Mouse (Mus musculus): ENCODE results near the gene Sp2. TPM values are rescaled to one million over a fixed set of nuclear protein-coding genes. Genes with fewer than 3 reads are reported as not detected.

The Sp2 gene
- total RNA-seq, 2 experiments from 2014 or later = 15.2 to 15.9 TPM

DNA sequence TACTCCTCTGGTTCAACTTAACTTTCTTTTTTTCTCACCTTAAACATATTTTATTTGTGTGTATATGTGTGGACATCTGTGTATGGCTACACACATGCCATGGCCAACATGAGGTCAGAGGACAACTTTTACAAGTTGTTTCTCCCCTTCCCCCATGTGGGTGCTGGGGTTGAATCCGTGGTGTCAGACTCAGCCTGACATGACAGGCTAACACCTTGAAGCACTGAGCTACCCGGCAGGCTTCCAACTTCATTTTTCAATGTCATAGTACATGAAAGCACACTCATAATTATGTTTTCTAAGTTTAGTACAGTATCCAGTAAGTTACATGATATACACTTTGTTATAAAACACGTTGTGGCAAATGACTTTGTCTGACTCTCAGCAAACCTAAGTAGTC, 12.4 kb downstream of the Sp2 start:
- no peak for DNase-seq

DNA sequence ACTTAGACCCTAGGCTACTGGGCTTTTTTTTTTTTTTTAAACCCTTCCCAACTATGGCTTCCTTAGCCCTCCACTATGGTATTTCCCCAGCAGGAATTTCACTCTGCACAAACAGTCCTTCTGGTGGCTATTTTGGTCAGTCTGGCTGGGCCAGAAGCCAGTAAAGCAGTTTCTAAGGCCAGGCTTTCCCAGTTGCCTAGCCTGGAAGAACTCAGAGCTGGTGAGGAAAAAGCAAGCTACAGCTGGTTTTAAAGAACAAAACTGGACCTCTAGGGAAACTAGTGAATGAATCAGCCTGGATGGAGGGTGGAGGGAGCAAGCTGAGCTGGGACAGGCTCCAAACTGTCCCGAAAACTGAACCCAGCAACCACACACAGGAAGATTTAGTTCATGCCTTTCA, 13.0 kb downstream of the Sp2 start:
- peak; percentile 69 for DNase-seq

DNA sequence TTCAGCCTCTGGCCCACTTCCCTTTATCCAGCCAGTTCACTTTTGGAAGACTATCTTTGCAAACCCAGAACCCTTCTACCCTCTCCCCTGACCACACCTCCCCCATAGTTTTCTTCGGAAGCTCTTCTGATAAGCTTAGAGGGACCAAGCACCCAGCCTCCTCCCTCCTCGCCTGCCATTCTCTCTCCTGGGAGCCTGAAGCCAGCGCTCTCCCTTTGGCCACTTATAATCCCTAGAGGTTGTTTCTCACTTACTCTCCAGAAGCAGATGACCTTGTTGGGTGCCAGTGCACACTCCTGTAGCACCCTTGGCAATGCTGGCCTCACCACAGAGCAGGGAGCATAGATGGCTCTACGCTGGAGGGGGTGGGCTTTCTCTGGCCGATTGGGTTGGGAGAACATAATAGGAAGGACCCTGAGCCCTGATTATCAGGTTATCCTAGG, 13.5 kb downstream of the Sp2 start:
- DNase-seq = peak; percentile 25

DNA sequence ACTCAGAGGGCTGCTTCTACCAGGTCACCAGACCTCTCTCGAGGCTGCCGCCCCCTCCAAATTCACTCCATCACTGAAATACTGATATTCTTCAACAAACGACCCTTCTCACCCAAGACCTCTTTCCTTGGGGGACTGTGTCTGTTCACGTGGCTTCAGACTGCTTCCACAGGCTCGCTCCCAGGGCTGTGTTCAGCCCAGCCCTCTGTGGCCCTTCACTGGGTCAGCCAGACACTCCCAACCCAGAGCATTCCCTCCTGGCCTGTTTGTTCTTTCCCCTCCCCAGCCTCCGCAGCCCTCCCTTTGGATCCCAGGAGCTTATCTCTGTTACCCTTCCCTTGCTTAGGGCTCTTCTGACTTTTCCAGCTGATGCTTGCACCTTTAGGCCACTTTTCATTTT, 14.3 kb downstream of the Sp2 start:
- DNase-seq = no peak

DNA sequence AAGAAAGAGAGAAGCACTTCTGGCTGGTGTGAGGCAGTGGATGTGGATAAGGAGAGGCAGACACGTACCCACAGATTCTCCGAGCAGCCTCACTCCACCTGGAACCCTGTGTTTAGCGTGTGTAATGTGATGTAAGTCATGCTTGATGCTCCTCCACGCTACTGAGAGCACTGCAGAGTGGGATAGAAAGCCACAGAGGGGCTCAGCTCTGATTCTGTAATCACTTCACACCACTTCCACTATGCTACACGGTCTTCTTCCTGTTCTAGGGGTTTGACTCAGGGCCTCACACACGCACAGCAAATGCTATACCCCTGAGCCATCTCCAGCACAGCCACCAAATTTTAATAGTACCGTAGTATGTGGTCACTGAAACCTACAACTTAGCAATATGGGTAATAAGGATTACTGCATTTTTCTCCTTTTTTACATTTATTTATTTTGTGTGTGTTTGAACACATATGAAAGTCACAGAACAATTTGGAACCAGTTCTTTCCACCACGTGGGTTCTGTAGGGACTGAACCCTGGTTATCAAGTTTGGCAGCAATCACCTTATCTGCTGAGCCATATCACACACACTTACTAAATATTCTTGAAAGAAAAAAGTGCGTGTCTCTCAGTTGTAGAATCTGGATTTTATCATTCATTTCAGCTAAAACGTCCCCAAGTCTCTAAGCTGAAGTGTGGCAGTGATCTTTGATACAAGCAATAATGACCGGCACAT, 15.1 kb downstream of the Sp2 start:
- DNase-seq = no peak

DNA sequence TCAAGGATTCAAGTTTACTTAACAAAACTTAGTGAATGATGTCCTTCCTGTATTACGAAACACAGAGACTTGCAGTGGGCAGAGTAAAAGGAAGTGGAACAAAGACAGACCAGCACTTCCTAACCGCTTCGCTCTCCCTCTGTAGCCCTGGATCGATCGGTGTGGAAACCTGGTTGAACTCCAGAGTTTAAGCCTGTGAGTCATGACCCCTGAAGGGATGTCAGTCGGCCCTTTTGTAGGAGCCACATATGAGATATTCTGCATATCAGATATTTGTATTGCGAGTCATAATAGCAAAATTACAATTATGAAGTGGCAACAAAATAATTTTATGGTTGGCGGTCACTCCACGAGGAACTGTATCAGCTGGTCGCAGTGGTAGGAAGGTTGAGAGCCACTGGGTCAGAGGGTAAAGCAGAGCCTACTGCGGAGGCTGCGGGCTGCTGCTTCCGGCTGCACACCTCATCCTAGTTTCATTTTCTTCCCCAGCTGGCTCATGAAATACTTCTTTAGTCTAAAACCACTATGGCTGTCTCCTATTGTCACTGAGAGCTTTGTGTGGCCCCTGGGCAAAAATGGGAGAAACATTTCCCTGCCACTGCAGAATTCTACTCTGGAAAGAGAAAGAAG, 15.7 kb downstream of the Sp2 start:
- DNase-seq = no peak

DNA sequence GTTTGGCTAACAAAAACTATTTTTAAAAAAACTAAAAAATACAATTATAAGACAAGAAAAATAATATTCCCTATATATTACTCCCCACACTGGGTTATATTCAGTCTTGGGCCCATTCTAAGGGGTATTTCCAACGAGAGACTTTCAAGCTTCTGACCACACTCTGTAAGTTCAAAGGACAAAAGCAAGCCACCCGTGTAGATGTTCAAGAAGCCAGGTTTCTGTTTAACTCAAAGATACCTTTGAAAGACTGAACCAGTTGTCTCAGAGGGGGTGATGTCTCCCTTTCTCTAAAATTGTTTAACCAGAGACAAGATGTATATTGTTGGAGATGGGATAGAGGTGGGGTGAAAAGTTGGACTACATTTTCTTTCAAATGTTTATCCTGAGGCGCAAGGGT, 16.6 kb downstream of the Sp2 start:
- DNase-seq = no peak

DNA sequence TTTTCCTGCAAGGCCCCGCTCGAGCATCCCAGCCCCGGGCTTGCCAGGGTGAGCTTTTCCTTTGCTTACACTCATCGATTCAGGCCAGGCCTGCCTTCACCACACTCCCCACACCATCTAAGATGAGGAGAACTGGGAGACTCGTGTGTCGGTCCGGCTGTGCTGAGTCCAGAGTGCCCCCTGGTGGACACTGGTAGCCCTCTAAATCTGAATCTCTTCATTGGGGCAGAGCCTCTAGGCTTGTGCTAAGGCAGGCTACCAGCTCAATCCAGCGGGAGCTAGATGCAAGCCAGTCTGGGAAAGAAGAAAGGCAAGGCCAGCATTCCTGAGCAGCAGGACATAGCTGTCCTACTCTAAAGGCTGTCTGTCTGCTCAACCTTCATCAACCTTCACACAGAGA, 19.2 kb downstream of the Sp2 start:
- peak; percentile 95 for DNase-seq

DNA sequence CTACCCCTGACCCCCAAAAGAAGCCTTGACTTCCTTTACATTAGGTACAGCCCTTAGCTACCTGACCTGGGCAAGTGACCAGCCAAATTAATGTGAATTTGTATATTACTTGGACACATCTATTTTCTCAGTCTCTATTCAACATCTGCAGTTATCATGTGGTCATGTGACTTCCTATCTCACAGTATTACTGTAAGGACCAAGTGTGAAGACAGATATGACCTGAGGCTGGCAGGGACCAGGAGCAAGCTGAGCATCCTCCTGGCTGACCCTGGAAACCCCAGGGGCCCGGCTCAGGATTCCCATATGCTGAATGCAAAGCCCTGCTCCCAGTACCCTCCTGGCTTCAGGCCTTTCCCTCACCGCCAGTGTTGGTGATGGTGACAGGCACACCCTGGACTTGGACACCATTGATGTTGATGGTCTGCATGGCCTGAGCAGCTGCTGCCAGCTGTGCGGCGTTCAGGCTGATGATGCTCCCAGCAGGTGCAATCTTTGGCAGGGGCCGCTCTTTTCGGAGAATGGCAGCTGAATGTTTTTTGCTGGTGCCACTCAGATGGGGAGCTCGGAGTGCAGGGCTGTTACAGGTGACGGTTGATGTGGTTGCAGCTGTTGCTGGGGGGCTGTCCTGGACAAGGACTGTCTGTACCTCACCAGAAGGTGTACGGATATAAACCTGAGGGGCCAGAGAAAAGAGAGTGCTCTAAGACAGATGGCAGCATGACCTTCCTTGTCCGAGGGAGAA, 25.5 kb downstream of the Sp2 start:
- no peak for DNase-seq

DNA sequence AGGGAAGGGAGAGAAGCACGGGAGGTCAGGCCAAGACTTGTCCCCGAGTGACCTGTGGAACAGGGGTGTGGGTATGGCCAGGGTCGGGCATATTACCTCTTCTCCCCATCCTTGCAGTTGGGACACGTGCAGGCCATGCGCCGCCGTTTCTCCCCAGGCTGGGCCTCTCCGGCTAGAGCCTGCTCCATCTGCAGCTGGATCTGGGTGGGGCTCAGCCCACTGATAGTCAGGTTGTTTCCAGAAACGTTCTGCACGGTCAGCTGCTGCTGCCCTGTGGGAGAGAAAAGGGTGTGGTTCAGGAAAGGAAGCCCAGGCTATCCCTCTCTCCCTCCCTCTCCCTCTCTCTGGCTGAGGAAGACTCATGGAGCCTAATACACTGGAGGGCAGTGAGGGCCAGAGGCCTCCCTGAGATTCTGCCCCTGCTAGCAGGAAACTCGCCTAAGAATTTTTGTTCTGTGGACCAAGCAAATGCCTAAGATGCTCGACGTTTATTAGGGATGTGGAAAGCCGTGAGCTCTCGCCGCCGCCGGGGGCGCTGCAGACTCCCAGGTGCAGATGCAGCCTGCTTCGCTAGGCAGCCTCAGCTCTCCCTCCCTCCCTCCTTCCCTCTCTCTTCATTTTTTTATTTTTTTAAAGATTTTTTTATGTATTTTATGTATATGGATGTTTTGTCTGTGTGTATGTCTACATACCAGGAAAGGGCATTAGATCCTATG, 26.6 kb downstream of the Sp2 start:
- DNase-seq = peak; percentile 49

DNA sequence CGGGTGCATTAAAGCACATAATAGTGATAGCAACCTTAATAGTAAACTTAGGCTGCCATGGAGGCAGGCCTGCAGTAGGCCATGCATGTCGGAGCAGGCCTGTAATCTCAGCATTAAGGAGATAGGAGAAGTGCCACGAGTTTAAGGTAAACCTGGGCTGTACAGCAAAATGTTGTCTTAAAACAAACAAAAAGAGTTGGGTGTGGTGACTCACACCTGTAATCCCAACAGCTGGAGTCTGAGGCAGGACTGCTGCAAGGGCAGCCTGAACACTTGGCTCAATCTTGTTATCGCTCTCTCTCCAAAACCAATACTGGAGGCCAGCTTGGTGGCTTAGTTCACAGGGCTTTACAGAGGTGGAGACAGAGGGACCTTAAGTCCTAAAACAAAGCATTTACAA, 27.7 kb downstream of the Sp2 start:
- no peak for DNase-seq

DNA sequence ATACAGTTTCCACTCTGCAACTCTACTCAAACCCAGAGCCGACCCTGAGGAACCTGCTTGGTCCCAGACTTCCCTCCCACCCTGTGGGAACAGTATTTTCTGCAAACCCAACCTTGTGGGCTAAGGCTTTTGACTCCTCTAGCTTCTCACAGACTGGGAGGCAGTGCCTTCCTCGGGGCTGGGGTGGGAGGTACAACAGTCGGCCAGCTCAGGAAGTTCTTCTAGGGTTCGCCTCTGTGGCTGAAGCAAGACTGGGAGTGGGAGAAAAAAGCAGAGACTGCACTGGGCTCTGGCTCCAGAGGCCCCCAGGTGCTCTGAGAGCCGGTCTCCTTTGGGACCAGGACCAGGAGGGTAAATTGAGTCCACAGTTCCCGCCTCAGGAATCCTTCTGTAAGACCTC, 29.9 kb downstream of the Sp2 start:
- no peak for DNase-seq

DNA sequence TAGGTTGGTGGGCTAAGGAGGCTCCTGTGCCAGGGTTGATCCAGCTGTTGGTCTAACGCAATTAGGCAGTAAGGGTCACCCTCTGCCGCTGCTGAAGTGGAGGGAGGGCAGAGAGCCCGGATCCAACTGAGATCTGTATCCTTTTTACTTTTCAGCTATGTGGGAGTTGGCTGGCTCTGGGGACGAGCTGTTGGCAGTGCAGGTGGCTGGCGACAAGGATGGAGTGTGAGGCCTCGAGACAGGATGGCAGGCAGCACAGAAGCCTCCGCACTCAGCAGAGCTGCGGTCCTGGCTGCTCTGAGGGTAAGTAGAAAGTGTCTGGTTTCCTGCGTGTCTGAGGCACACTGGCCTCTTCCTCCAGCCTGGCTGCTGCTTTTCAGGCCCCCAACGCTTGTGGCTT, 30.3 kb downstream of the Sp2 start:
- no peak for DNase-seq

DNA sequence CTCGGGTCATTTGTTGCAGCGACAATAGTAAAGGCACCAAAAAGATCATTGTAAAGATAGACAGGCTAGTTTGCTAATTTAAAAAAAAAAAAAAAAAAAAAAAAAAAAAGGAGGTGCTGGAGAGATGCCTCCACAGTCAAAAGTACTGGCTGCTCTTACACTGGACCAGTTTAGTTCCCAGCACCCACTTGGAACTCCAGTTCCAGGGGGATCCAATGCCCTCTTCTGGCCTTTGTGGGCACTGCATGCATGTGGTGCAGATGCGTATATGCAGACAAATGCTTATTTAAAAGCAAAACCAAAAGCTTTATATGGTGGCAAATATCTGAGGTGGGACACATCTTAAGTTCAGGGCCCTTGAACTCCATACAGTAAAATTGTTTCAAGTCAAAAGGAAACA, 32.0 kb downstream of the Sp2 start:
- no peak for DNase-seq

DNA sequence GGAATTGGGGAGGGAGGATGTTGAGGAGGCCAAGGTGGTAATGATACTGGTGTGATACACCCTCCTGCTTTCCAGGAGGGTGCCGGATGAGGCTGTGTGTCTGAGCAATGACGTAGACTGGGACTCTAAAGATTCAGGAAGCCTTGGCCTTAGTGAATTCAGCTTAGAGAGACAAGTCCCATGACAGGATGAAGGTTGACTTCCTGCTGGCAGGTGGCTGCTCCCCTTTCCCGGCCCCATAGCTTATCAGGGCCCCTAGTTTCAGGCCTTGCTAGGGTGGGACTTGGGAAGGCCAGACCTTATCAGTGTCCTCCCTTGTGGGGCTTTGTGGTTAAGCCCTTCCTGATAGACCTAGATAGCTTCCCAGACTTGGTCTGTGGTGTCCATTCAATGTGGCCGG, 34.9 kb downstream of the Sp2 start:
- no peak for DNase-seq

DNA sequence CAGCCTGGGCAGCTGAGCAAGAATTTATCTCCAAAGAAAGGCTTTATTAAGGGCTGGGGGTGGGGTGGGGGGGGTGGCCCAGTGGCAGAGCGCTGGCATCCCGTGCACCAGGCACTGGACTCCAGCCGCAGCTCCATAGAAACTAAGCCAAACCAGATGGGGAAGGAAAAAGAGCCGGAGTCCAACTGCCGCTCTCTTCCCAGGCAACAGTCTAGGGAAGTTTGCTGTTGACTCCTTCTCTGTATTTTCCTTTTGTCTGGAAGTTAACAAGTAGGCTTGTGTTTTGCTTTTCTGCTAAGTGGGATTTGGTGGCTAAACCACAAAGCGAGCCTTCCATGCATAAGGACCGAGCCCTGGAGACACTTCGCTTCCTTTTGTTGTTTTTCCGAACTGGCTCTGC, 36.3 kb downstream of the Sp2 start:
- no peak for DNase-seq

DNA sequence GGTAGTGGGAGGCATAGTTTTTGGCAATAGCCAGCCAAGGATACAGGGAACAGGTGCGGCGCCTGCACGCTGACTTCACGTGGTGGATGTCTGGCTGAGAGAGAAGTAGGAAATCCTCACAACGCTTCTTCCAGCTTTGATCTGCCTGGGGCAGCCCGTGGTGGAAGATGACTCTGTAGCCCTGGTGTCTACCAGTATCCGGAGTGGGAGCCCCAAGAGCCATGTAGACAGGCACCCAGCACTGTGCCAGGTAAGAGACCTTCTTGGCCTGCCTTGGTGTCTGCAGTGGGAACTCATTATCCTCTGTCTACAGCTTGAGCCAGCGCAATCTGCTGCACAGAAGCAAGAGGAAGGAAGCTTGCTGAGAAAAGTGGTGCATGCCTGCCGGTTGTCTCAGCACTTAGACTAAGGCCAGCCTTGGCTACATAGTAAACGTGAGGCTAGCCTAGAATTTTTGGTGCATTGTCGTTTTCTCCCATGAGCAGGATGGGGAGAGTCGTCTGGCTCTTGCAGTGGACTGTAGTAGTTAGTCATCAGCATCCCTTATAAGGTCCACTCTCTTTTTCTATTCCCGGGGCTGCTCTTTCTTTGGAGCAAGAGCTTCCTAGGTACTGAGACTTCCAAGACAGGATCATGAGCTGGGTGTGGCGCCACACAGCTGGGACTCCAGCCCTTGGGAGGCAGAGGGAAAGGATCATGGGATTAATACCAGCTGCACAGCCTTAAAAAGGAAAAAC, 37.7 kb downstream of the Sp2 start:
- DNase-seq = no peak

DNA sequence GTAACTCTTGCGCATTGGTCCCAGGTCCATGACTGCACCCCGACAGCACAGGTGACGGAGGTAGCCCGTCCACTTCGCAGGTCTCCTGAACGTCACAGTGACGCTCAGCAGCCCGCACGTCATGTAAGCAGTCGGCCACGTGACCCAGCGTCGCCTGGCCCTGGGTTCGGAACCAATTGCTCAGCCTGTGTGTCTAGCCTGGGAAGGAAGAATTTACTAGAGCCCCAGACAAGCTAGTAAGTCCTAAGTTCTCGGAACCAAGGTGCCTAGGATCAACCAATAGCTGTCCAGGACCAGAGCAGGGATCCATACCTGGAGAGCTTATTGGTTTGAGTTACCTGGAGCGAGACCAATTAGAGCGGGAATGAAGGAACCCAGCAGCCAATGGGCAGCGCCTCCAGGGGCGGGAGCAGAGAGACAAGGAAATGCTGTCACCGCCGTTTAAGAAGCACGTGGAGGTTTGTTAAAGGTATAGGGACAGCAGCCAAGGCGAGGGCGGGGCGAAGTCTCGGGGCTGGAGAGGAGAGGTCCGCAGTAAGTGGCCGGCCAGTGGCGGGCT, 38.9 kb downstream of the Sp2 start, which contains the start of gene Pnpo:
Gene Pnpo, minus strand, starts transcription at position 241 of the 559 bp plus-strand sequence.
- DNase-seq = peak; percentile 79

DNA sequence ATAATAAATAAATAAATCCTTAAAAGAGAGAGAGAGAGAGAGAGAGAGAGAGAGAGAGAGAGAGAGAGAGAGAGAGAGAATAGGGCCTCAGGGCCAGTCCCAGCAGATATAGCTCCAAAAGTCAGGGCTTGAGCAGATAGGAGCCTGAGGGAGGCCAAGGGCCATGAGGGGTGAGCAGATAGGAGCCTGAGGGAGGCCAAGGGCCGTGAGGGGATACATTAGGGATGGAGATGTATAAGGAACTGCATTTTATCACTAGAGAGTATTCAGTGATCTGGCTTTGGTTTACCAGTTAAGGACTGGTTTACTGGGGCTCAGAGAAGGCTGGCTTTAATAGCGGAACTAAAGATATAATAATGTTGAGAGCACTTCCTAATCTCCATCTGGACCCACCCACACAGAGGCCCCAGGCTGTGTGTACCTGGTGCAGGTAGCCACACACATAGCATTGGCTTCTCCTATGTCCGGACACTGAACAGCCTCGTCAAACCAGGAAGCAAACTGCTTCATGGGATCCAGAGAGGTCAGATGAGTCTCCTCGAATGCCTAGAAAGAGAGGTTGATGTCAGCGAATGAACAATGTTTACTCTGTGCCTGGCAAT, 40.7 kb downstream of the Sp2 start:
- DNase-seq = no peak

DNA sequence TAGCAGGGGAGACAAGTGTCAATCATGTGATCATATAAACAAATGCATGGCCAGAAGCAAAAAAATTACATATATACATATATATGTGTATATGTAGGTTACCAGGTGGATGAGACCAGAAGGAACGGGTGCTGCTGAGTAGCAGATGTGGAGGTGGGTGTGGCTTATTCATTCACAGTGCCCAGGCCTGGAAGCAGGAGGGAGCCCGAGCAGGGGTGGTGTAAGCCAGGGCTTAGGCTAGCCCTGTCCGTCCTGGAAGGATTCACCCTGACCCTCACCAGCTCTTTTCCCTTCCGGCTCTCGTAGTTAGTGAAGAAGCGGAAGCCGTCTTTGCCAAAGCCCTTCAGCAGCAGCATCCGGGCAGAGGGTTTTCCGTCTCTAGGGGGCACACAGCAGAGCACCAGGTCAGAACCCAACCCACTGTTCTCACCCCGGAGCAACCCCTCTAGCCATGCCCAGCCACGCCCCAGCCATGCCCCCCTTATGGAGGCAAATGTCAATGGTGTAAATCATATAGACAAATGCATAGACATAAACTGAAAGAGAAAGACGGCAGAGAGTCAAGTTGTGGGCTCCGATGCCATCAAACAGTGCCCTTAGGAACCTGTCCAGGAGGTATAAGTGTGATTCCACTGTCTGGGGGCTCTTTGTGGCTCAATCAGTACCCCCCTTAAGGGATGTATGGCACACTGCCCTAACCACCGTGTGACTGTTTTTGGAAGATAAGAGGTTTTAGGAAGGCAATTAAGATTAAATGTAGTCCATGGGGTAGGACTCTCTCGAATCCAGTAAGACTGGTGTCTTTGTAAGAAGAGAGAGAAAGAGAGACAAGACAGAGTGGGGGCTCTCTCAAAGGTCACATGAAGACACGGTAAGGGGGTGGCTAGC, 41.9 kb downstream of the Sp2 start:
- no peak for DNase-seq

Data from gastrocnemius, postnatal 10 days (tissue).